Mouse (Mus musculus): ENCODE measurements around the gene BC048507. TPM values are rescaled to one million over a fixed set of nuclear protein-coding genes. Genes with fewer than 3 reads are reported as not detected.
"Not testable (repeated sequence)": the region's sequence is repeated elsewhere in the genome, so short reads cannot be mapped to it uniquely, and the experiment has no call there.

The BC048507 gene
- polyA plus RNA-seq, 1 experiment from 2014 or later, result not detected

GRCm38 (mm10) chr13:67862508-67862907, 618 bp upstream of the BC048507 start:
- 75% methylated on average over 9 of the region's 9 CpGs for WGBS
- H3K27ac ChIP-seq, result no peak overlapping the region
- ATAC-seq (replicated peaks; ENCODE audit: low FRiP score, low read depth) (no peak), DNase-seq (ENCODE audit: low spot score) (no peak)
- no peak overlapping the region for H3K9ac ChIP-seq (ENCODE audit: low read depth, low read length)
- TF ChIP-seq CTCF (IDR thresholded peaks at IDR 0.05; ENCODE audit: low read depth), result peak; percentile 13; the same call in 1 of the 2 replicates
- no peaks in the 10 kb centered on the region for H3K36me3 ChIP-seq (ENCODE audit: insufficient read depth, low read length)
- H3K4me2 ChIP-seq (ENCODE audit: low read length), result no peak overlapping the region
- no peaks in the 10 kb centered on the region for H3K4me1 ChIP-seq (replicated peaks; ENCODE audit: insufficient read depth, low read length)
- no peaks in the 10 kb centered on the region for H3K9me3 ChIP-seq (replicated peaks; ENCODE audit: low read length)
- no peak overlapping the region for H3K4me3 ChIP-seq (replicated peaks; ENCODE audit: low read depth, low read length)
- H3K27me3 ChIP-seq (ENCODE audit: insufficient read depth, low read length), result no peaks in the 10 kb centered on the region

DNA sequence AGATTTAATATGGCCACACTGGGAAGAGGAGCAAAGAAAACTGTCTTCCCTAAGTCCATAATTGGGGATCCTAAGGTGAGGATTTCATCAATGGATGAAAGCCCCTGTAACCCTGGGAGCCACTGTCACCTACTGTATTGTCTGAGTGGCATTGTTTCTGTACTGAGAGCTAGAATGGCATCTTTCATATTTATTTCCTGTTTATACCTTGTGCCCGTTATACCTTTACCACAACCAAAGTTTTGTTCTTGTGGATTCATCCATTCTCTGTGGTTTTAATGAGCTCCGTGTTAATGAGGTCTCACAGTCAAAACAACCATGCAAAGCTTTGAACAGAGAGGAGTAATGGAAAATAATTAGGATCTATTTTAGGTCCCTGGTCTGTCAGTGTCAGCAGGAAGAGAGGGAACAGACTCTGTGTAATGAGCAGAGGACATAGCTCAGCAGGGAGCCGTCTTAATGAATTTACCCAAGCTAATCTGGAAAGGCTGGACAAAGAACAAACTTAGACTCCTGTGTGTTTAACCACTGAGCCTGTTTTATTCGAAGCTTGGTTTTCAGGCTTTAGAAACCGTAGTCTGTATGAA, 1.7 kb downstream of the BC048507 start:
- Histone ChIP-seq H3K4me2 (ENCODE audit: low read length) (no peak overlapping the region), H3K9me3 (replicated peaks; ENCODE audit: low read length) (no peaks in the 10 kb centered on the region), H3K27me3 (ENCODE audit: insufficient read depth, low read length) (no peaks in the 10 kb centered on the region), H3K4me3 (replicated peaks; ENCODE audit: low read depth, low read length) (no peak overlapping the region), H3K36me3 (ENCODE audit: insufficient read depth, low read length) (no peaks in the 10 kb centered on the region), H3K27ac (no peak overlapping the region), H3K9ac (ENCODE audit: low read depth, low read length) (no peak overlapping the region), H3K4me1 (replicated peaks; ENCODE audit: insufficient read depth, low read length) (no peaks in the 10 kb centered on the region)
- WGBS, result 73% methylated on average over 5 of the region's 5 CpGs
- ATAC-seq (replicated peaks; ENCODE audit: low FRiP score, low read depth) (no peak), DNase-seq (ENCODE audit: low spot score) (no peak)
- no peak for TF ChIP-seq CTCF (IDR thresholded peaks at IDR 0.05; ENCODE audit: low read depth)

GRCm38 (mm10) chr13:67867899-67868298, 4.8 kb downstream of the BC048507 start:
- no peak for ATAC-seq (replicated peaks; ENCODE audit: low FRiP score, low read depth)
- Histone ChIP-seq H3K9me3 (replicated peaks; ENCODE audit: low read length) (no peaks in the 10 kb centered on the region), H3K27me3 (ENCODE audit: insufficient read depth, low read length) (no peaks in the 10 kb centered on the region), H3K4me3 (replicated peaks; ENCODE audit: low read depth, low read length) (no peak overlapping the region), H3K9ac (ENCODE audit: low read depth, low read length) (no peak overlapping the region), H3K36me3 (ENCODE audit: insufficient read depth, low read length) (no peaks in the 10 kb centered on the region), H3K4me1 (replicated peaks; ENCODE audit: insufficient read depth, low read length) (no peaks in the 10 kb centered on the region), H3K27ac (no peak overlapping the region), H3K4me2 (ENCODE audit: low read length) (no peak overlapping the region)
- DNase-seq (ENCODE audit: low spot score), result no peak
- TF ChIP-seq CTCF (IDR thresholded peaks at IDR 0.05; ENCODE audit: low read depth), result peak; percentile 52
- WGBS, result 30% methylated on average over 3 of the region's 3 CpGs

DNA sequence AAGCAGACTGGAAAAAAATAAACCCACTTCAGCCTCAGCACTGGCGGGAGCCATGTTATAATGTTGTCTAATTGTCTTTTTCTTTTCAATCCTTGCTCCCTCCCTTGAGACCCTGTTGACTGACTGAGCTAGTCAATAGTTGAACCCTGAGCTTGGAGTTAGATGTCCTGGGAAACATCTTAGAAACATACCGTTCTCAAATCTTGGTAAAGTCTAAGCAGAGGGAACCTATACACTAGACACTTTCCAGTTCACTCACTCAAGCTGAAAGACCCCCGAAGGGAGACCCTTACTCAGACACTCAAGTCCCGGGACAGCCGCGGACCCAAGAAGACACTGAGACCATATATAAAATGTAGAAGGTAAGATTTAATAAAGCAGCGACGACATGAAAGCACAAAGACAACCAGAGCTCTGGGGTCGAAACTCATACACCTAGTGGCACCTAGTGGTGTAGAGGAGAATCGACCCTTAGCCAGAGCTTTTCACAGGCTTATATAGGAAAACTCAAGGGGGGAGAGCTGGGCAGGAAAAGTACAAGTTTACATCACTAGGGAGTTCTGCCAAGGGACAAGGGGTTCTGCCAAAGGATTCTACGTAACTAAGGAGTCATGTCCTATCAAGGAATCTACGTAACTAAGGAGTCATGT, 13.0 kb downstream of the BC048507 start:
- 31% methylated on average over 7 of the region's 12 CpGs for WGBS
- H3K4me2 ChIP-seq (ENCODE audit: low read length), result peak overlapping the region; percentile 31
- not testable (repeated sequence) for H3K9ac ChIP-seq (ENCODE audit: low read depth, low read length); H3K27me3 ChIP-seq (ENCODE audit: insufficient read depth, low read length); H3K4me3 ChIP-seq (replicated peaks; ENCODE audit: low read depth, low read length); H3K27ac ChIP-seq; ATAC-seq (replicated peaks; ENCODE audit: low FRiP score, low read depth); H3K9me3 ChIP-seq (replicated peaks; ENCODE audit: low read length); DNase-seq (ENCODE audit: low spot score); H3K36me3 ChIP-seq (ENCODE audit: insufficient read depth, low read length); H3K4me1 ChIP-seq (replicated peaks; ENCODE audit: insufficient read depth, low read length)

DNA sequence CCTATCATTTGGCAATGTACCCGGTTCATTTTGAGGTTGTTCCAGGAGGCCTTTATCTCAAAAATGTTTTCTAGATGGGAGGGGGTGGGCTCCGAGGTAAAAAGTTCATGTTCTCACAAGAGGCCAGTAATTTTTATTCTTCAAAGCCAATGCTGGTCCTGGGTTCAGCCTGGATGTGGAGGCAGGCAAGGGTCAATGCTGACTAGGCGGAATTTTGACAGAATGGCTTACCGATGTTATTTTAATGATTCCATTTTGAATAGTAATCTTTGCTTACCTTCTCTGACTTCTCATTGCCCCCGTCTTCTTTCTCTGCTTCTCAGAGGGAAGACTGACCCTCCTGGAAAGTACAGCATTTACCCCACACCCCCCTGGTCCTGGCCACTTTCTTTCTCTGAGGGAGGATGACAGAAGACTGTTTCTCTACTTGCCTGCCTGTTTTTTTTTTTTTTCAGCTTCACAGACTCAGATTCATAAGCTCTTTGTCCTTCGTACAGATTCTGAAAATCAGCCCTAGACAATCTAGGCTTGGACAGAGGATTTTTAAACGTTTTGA, 13.7 kb downstream of the BC048507 start:
- DNase-seq (ENCODE audit: low spot score) (peak; percentile 44), ATAC-seq (replicated peaks; ENCODE audit: low FRiP score, low read depth) (0 out of 2 replicates have a peak, but pooled peaks have one; percentile 43)
- H3K27ac ChIP-seq, result no peak overlapping the region
- H3K4me2 ChIP-seq (ENCODE audit: low read length), result no peak overlapping the region
- no peaks in the 10 kb centered on the region for H3K9me3 ChIP-seq (replicated peaks; ENCODE audit: low read length)
- H3K4me1 ChIP-seq (replicated peaks; ENCODE audit: insufficient read depth, low read length), result no peaks in the 10 kb centered on the region
- no peak overlapping the region for H3K4me3 ChIP-seq (replicated peaks; ENCODE audit: low read depth, low read length)
- H3K9ac ChIP-seq (ENCODE audit: low read depth, low read length), result no peak overlapping the region
- no peak for TF ChIP-seq CTCF (IDR thresholded peaks at IDR 0.05; ENCODE audit: low read depth)
- 42% methylated on average over 6 of the region's 7 CpGs for whole genome bisulfite sequencing
- H3K36me3 ChIP-seq (ENCODE audit: insufficient read depth, low read length), result no peaks in the 10 kb centered on the region
- H3K27me3 ChIP-seq (ENCODE audit: insufficient read depth, low read length), result no peaks in the 10 kb centered on the region

DNA sequence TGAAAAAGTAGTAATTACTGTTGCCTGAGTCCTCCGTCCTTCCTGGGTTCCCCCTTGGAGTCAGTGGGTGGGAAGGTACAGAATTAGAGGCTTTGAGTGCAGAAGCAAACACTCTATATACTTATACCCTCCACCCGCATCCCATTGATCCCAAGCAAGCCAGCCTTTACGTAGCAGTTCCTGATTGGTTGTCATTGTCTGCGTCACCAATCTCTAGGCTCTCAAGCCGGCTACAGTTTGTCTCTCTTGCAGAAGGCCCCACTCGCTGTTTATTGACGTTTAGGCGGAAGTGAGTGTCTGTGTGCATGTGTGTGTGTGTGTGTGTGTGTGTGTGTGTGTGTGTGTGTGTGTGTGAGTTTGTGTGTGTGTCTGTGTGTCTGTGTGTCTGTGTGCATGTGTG, 20.8 kb downstream of the BC048507 start:
- ATAC-seq (replicated peaks; ENCODE audit: low FRiP score, low read depth) (no peak), DNase-seq (ENCODE audit: low spot score) (no peak)
- H3K4me1 ChIP-seq (replicated peaks; ENCODE audit: insufficient read depth, low read length), result no peaks in the 10 kb centered on the region
- no peak overlapping the region for H3K27ac ChIP-seq
- no peak overlapping the region for H3K9ac ChIP-seq (ENCODE audit: low read depth, low read length)
- no peaks in the 10 kb centered on the region for H3K9me3 ChIP-seq (replicated peaks; ENCODE audit: low read length)
- no peak overlapping the region for H3K4me3 ChIP-seq (replicated peaks; ENCODE audit: low read depth, low read length)
- H3K27me3 ChIP-seq (ENCODE audit: insufficient read depth, low read length), result no peaks in the 10 kb centered on the region
- no peaks in the 10 kb centered on the region for H3K36me3 ChIP-seq (ENCODE audit: insufficient read depth, low read length)
- no peak overlapping the region for H3K4me2 ChIP-seq (ENCODE audit: low read length)
- WGBS, result 95% methylated on average over 8 of the region's 8 CpGs
- no peak for TF ChIP-seq CTCF (IDR thresholded peaks at IDR 0.05; ENCODE audit: low read depth)
